Mouse (Mus musculus): ENCODE results near the gene Pip5kl1. TPM values are rescaled to one million over a fixed set of nuclear protein-coding genes. Genes with fewer than 3 reads are reported as not detected.

Pip5kl1 gene
- polyA plus RNA-seq, 1 experiment from 2014 or later, result not detected

DNA sequence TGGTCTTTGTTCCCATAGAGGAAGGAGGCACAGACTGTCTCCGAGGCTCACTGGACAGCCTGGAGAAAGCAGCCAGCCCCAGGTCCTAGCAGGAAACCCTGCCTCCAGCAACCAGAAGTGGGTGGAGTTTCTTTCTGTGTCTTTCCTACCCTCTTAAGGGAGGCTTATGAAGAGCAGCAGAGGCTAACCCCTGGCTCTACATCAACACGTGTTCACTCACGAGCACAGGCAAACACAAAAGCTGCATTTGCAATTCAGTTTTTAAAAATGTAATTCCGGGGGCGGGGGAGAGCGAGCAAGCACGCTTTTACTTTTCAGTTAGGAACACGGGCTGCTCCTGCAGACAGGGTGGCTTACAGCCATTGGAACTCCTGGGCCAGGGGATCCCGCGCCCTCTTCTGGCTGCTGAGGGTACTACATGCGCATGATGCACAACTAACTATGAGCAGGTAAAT lies 28.0 kb downstream of the Pip5kl1 start:
- Histone ChIP-seq H3K4me2 (peak overlapping the region; percentile 73), H3K9ac (peak overlapping the region; percentile 40), H3K4me3 (replicated peaks) (peak overlapping the region; percentile 54), H3K4me1 (replicated peaks) (peaks cover 48% of the 10 kb centered on the region), H3K9me3 (replicated peaks) (no peaks in the 10 kb centered on the region), H3K27ac (replicated peaks) (peak overlapping the region; percentile 34; the same call in 1 of the 2 replicates), H3K36me3 (replicated peaks) (no peaks in the 10 kb centered on the region), H3K27me3 (no peaks in the 10 kb centered on the region)
- 1% methylated on average over 11 of the region's 11 CpGs for WGBS (ENCODE audit: insufficient replicate concordance)
- peak; percentile 40 for ATAC-seq (ENCODE audit: insufficient read depth)

- ATAC-seq (ENCODE audit: insufficient read depth), result no peak
- Histone ChIP-seq H3K27ac (replicated peaks) (no peak overlapping the region), H3K4me3 (replicated peaks) (peak overlapping the region; percentile 14; the same call in 1 of the 2 replicates), H3K27me3 (no peaks in the 10 kb centered on the region), H3K4me1 (replicated peaks) (peaks cover 66% of the 10 kb centered on the region), H3K9me3 (replicated peaks) (no peaks in the 10 kb centered on the region), H3K36me3 (replicated peaks) (no peaks in the 10 kb centered on the region), H3K4me2 (peak overlapping the region; percentile 41), H3K9ac (no peak overlapping the region)
- 38% methylated on average over 10 of the region's 10 CpGs for WGBS (ENCODE audit: insufficient replicate concordance)
Measured at GRCm38 (mm10) chr2:32604631-32605030, 30.0 kb downstream of the Pip5kl1 start.

- Histone ChIP-seq H3K36me3 (replicated peaks) (no peaks in the 10 kb centered on the region), H3K4me3 (replicated peaks) (peak overlapping the region; percentile 68), H3K4me2 (peak overlapping the region; percentile 92), H3K9ac (peak overlapping the region; percentile 59), H3K4me1 (replicated peaks) (peaks cover 81% of the 10 kb centered on the region), H3K9me3 (replicated peaks) (no peaks in the 10 kb centered on the region), H3K27ac (replicated peaks) (peak overlapping the region; percentile 85), H3K27me3 (no peaks in the 10 kb centered on the region)
- ATAC-seq (ENCODE audit: insufficient read depth), result peak; percentile 71
- WGBS (ENCODE audit: insufficient replicate concordance), result 9% methylated on average over 55 of the region's 55 CpGs
Measured at GRCm38 (mm10) chr2:32606161-32607142, 31.9 kb downstream of the Pip5kl1 start.

GRCm38 (mm10) chr2:32607262-32607947 lies 32.8 kb downstream of the Pip5kl1 start:
- Histone ChIP-seq H3K9me3 (replicated peaks) (no peaks in the 10 kb centered on the region), H3K4me1 (replicated peaks) (peaks cover 81% of the 10 kb centered on the region), H3K27me3 (no peaks in the 10 kb centered on the region), H3K4me2 (peak overlapping the region; percentile 92), H3K9ac (peak overlapping the region; percentile 59), H3K36me3 (replicated peaks) (peaks cover 4% of the 10 kb centered on the region), H3K27ac (replicated peaks) (peak overlapping the region; percentile 85), H3K4me3 (replicated peaks) (peak overlapping the region; percentile 68)
- WGBS (ENCODE audit: insufficient replicate concordance), result under 1% methylated on average over 33 of the region's 34 CpGs
- peak; percentile 14 for ATAC-seq (ENCODE audit: insufficient read depth)

DNA sequence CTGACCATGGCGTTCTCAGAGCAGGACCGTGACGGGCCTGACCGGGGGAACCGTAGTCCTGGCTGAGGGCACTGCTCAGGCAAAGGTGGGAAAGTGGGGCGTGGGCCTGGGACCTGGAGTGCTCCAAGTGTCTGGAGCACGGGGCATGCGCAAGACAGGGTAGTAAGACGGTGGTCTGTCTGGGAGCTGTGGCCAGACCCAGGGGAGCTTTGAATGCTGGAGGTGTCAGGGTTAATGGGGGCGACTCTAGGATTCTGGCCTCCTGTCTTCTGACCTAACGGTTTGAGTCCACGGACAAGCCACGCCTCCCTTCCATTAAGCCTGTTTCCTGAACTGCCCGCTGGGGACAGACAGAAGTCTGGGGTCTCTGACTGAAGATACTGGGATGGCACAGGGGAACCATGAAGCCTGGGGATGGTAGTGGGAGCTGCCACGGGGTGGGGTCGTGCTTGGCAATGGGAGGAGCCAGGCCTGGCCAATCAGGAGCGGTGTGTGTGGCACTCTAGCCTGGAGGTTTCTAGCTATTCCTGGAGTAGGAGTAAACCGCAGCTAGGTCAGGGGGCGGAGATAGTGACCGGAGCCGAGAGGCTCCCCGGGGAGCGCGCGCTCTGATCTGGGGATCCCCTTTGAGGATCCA lies 33.7 kb downstream of the Pip5kl1 start:
- Histone ChIP-seq H3K4me1 (replicated peaks) (peaks cover 78% of the 10 kb centered on the region), H3K27me3 (no peaks in the 10 kb centered on the region), H3K9me3 (replicated peaks) (no peaks in the 10 kb centered on the region), H3K9ac (peak overlapping the region; percentile 59), H3K4me2 (peak overlapping the region; percentile 92), H3K4me3 (replicated peaks) (peak overlapping the region; percentile 68), H3K36me3 (replicated peaks) (peaks cover 11% of the 10 kb centered on the region), H3K27ac (replicated peaks) (peak overlapping the region; percentile 85)
- ATAC-seq (ENCODE audit: insufficient read depth), result peak; percentile 73
- 2% methylated on average over 25 of the region's 25 CpGs for WGBS (ENCODE audit: insufficient replicate concordance)

GRCm38 (mm10) chr2:32608778-32609435 lies 34.3 kb downstream of the Pip5kl1 start:
- Histone ChIP-seq H3K9me3 (replicated peaks) (no peaks in the 10 kb centered on the region), H3K9ac (peak overlapping the region; percentile 59), H3K27me3 (no peaks in the 10 kb centered on the region), H3K4me1 (replicated peaks) (peaks cover 78% of the 10 kb centered on the region), H3K4me3 (replicated peaks) (peak overlapping the region; percentile 68), H3K36me3 (replicated peaks) (peaks cover 14% of the 10 kb centered on the region), H3K27ac (replicated peaks) (peak overlapping the region; percentile 85), H3K4me2 (peak overlapping the region; percentile 92)
- 46% methylated on average over 18 of the region's 18 CpGs for WGBS (ENCODE audit: insufficient replicate concordance)
- ATAC-seq (ENCODE audit: insufficient read depth), result peak; percentile 55

- Histone ChIP-seq H3K4me2 (peak overlapping the region; percentile 92), H3K4me1 (replicated peaks) (peaks cover 65% of the 10 kb centered on the region), H3K36me3 (replicated peaks) (peaks cover 27% of the 10 kb centered on the region), H3K4me3 (replicated peaks) (peak overlapping the region; percentile 49), H3K27ac (replicated peaks) (no peak overlapping the region), H3K27me3 (no peaks in the 10 kb centered on the region), H3K9ac (peak overlapping the region; percentile 4; the same call in 1 of the 2 replicates), H3K9me3 (replicated peaks) (no peaks in the 10 kb centered on the region)
- ATAC-seq (ENCODE audit: insufficient read depth), result no peak
- 16% methylated on average over 23 of the region's 23 CpGs for WGBS (ENCODE audit: insufficient replicate concordance)
Measured at GRCm38 (mm10) chr2:32610610-32611229, 36.1 kb downstream of the Pip5kl1 start.

- no peak overlapping the region for H3K4me3 ChIP-seq (replicated peaks)
- H3K9ac ChIP-seq, result no peak overlapping the region
- whole genome bisulfite sequencing (ENCODE audit: insufficient replicate concordance), result 72% methylated on average over 26 of the region's 26 CpGs
- peaks cover 51% of the 10 kb centered on the region for H3K4me1 ChIP-seq (replicated peaks)
- H3K9me3 ChIP-seq (replicated peaks), result no peaks in the 10 kb centered on the region
- no peak overlapping the region for H3K4me2 ChIP-seq
- no peak overlapping the region for H3K27ac ChIP-seq (replicated peaks)
- ATAC-seq (ENCODE audit: insufficient read depth), result no peak
- H3K27me3 ChIP-seq, result no peaks in the 10 kb centered on the region
- H3K36me3 ChIP-seq (replicated peaks), result peaks cover 39% of the 10 kb centered on the region
Measured at GRCm38 (mm10) chr2:32612274-32612673, 37.7 kb downstream of the Pip5kl1 start.

GRCm38 (mm10) chr2:32617109-32617508 lies 42.5 kb downstream of the Pip5kl1 start:
- no peak overlapping the region for H3K4me3 ChIP-seq (replicated peaks)
- no peak overlapping the region for H3K9ac ChIP-seq
- no peak overlapping the region for H3K27ac ChIP-seq (replicated peaks)
- H3K27me3 ChIP-seq, result no peaks in the 10 kb centered on the region
- H3K36me3 ChIP-seq (replicated peaks), result peaks cover 57% of the 10 kb centered on the region
- H3K4me1 ChIP-seq (replicated peaks), result peaks cover 31% of the 10 kb centered on the region
- no peak for ATAC-seq (ENCODE audit: insufficient read depth)
- 93% methylated on average over 1 of the region's 1 CpGs for WGBS (ENCODE audit: insufficient replicate concordance)
- H3K4me2 ChIP-seq, result no peak overlapping the region
- H3K9me3 ChIP-seq (replicated peaks), result no peaks in the 10 kb centered on the region

GRCm38 (mm10) chr2:32617601-32618000 lies 43.0 kb downstream of the Pip5kl1 start:
- no peak overlapping the region for H3K4me3 ChIP-seq (replicated peaks)
- WGBS (ENCODE audit: insufficient replicate concordance), result 82% methylated on average over 4 of the region's 4 CpGs
- no peak overlapping the region for H3K27ac ChIP-seq (replicated peaks)
- H3K27me3 ChIP-seq, result no peaks in the 10 kb centered on the region
- peaks cover 27% of the 10 kb centered on the region for H3K4me1 ChIP-seq (replicated peaks)
- no peak overlapping the region for H3K9ac ChIP-seq
- H3K36me3 ChIP-seq (replicated peaks), result peaks cover 52% of the 10 kb centered on the region
- H3K9me3 ChIP-seq (replicated peaks), result no peaks in the 10 kb centered on the region
- no peak overlapping the region for H3K4me2 ChIP-seq
- ATAC-seq (ENCODE audit: insufficient read depth), result no peak
